ENCODE assay signal across 8 mouse cellular contexts in genomic region chr10:80399973-80400703, GRCm38 (mm10). TPM values are rescaled to one million over a fixed set of nuclear protein-coding genes. Genes with fewer than 3 reads are reported as not detected.
DNase-seq lines count a peak whose midpoint lies in the region; ATAC-seq and TF ChIP-seq lines count a peak whose summit lies in the region.

No protein-coding gene starts in this region.

- no peaks in the 10 kb centered on the region; the same call in 1 of the 2 replicates for H3K36me3 ChIP-seq in kidney, adult 2 months (ENCODE audit: control insufficient read depth, insufficient read depth, low read length)
- H3K36me3 ChIP-seq in hindbrain, embryonic 13.5 days: peaks cover 45% of the 10 kb centered on the region
- H3K36me3 ChIP-seq in midbrain, embryonic 15.5 days (replicated peaks): peaks cover 26% of the 10 kb centered on the region

- peak overlapping the region; percentile 68 for H3K9ac ChIP-seq in hindbrain, embryonic 13.5 days
- peak overlapping the region; percentile 53 for H3K9ac ChIP-seq in midbrain, embryonic 15.5 days

- H3K27me3 ChIP-seq in kidney, adult 2 months (replicated peaks; ENCODE audit: control insufficient read depth, insufficient read depth, low read length): no peaks in the 10 kb centered on the region
- H3K27me3 ChIP-seq in hindbrain, embryonic 13.5 days: no peaks in the 10 kb centered on the region
- no peaks in the 10 kb centered on the region for H3K27me3 ChIP-seq in midbrain, embryonic 15.5 days (replicated peaks)

- no peak for ATAC-seq in hindbrain, embryonic 13.5 days (ENCODE audit: low FRiP score)
- ATAC-seq in midbrain, embryonic 15.5 days (replicated peaks): no peak

- peak overlapping the region; percentile 63 for H3K4me3 ChIP-seq in kidney, adult 2 months (ENCODE audit: insufficient read depth, low read depth, low read length)
- H3K4me3 ChIP-seq in bone marrow, adult 2 months (replicated peaks; ENCODE audit: control insufficient read depth, low read depth, low read length): peak overlapping the region; percentile 76
- peak overlapping the region; percentile 69 for H3K4me3 ChIP-seq in hindbrain, embryonic 13.5 days
- peak overlapping the region; percentile 69 for H3K4me3 ChIP-seq in midbrain, embryonic 15.5 days

- no peak for TF ChIP-seq POLR2A in kidney, adult 2 months (IDR thresholded peaks at IDR 0.05; ENCODE audit: low read depth, low read length)
- TF ChIP-seq POLR2A in bone marrow, adult 2 months (IDR thresholded peaks at IDR 0.05; ENCODE audit: borderline replicate concordance, control insufficient read depth, low read depth, low read length): no peak

- no peaks in the 10 kb centered on the region for H3K9me3 ChIP-seq in hindbrain, embryonic 13.5 days
- H3K9me3 ChIP-seq in midbrain, embryonic 15.5 days: no peaks in the 10 kb centered on the region

- no peak for TF ChIP-seq CTCF in kidney, adult 2 months (conservative IDR thresholded peaks at IDR 0.05; ENCODE audit: insufficient read depth, insufficient read length, low read depth, low read length)
- no peak for TF ChIP-seq CTCF in bone marrow, adult 2 months (IDR thresholded peaks at IDR 0.05; ENCODE audit: control insufficient read depth, insufficient read depth, low read length)

- no peak for DNase-seq in kidney, adult 2 months
- DNase-seq in kidney, adult 18-20 months: no peak
- DNase-seq in thymus, postnatal 25 days: no peak
- no peak for DNase-seq in testis, postnatal 10 days (ENCODE audit: low spot score)
- no peak for DNase-seq in urinary bladder, postnatal 14 days (ENCODE audit: low spot score)

- peak overlapping the region; percentile 59 for H3K4me2 ChIP-seq in hindbrain, embryonic 13.5 days
- peak overlapping the region; percentile 83 for H3K4me2 ChIP-seq in midbrain, embryonic 15.5 days

- peak overlapping the region; percentile 55 for H3K27ac ChIP-seq in kidney, adult 2 months (ENCODE audit: insufficient read depth, low read depth, low read length)
- peak overlapping the region; percentile 92 for H3K27ac ChIP-seq in bone marrow, adult 2 months (ENCODE audit: control insufficient read depth, insufficient read depth, low read depth, low read length, poor library complexity)
- peak overlapping the region; percentile 100 for H3K27ac ChIP-seq in hindbrain, embryonic 13.5 days
- peak overlapping the region; percentile 99 for H3K27ac ChIP-seq in midbrain, embryonic 15.5 days

- WGBS in kidney, adult 2 months: 10% methylated on average over 17 of the region's 17 CpGs
- 7% methylated on average over 17 of the region's 17 CpGs for WGBS in bone marrow, adult 2 months
- WGBS in hindbrain, embryonic 13.5 days: 11% methylated on average over 17 of the region's 17 CpGs
- WGBS in midbrain, embryonic 15.5 days: 14% methylated on average over 17 of the region's 17 CpGs

- peaks cover 19% of the 10 kb centered on the region for H3K4me1 ChIP-seq in kidney, adult 2 months (ENCODE audit: control insufficient read depth, insufficient read depth, low read length)
- H3K4me1 ChIP-seq in bone marrow, adult 2 months (ENCODE audit: control insufficient read depth, insufficient read depth, low read length): peaks cover 7% of the 10 kb centered on the region
- peaks cover 43% of the 10 kb centered on the region for H3K4me1 ChIP-seq in hindbrain, embryonic 13.5 days (replicated peaks)
- H3K4me1 ChIP-seq in midbrain, embryonic 15.5 days: peaks cover 40% of the 10 kb centered on the region

RNA-seq across cellular contexts. Expression of gene Mbd3, which starts 0.8 kb away (rescaled TPM):
- 143 and 151 TPM in 2 replicates for polyA plus RNA-seq in kidney, adult 2 months (2012; rRNA removed)
- polyA plus RNA-seq in bone marrow, adult 2 months (2011; ENCODE audit: insufficient read depth, insufficient read length, low replicate concordance, missing spikeins): 53.0 and 82.0 TPM in 2 replicates
- polyA plus RNA-seq in hindbrain, embryonic 13.5 days (2015; fragmentation: Nextera tagmentation; extraction: Ambion mirVana): 230 TPM in 2 replicates
- polyA plus RNA-seq in midbrain, embryonic 15.5 days (2015; fragmentation: Nextera tagmentation; extraction: Ambion mirVana): 227 and 250 TPM in 2 replicates

RNA-seq across cellular contexts. Expression of gene Uqcr11, which starts 6.5 kb away (rescaled TPM):
- polyA plus RNA-seq in kidney, adult 2 months (2012; rRNA removed): 3,960 and 3,968 TPM in 2 replicates
- 190 and 222 TPM in 2 replicates for polyA plus RNA-seq in bone marrow, adult 2 months (2011; ENCODE audit: insufficient read depth, insufficient read length, low replicate concordance, missing spikeins)
- 575 and 577 TPM in 2 replicates for polyA plus RNA-seq in hindbrain, embryonic 13.5 days (2015; fragmentation: Nextera tagmentation; extraction: Ambion mirVana)
- 581 and 629 TPM in 2 replicates for polyA plus RNA-seq in midbrain, embryonic 15.5 days (2015; fragmentation: Nextera tagmentation; extraction: Ambion mirVana)

RNA-seq across cellular contexts. Expression of gene Mex3d, which starts 12.7 kb away (rescaled TPM):
- polyA plus RNA-seq in kidney, adult 2 months (2012; rRNA removed): 7.9 and 11.9 TPM in 2 replicates
- polyA plus RNA-seq in bone marrow, adult 2 months (2011; ENCODE audit: insufficient read depth, insufficient read length, low replicate concordance, missing spikeins): 1.4 and 1.7 TPM in 2 replicates
- 14.8 and 16.5 TPM in 2 replicates for polyA plus RNA-seq in hindbrain, embryonic 13.5 days (2015; fragmentation: Nextera tagmentation; extraction: Ambion mirVana)
- 18.3 and 18.8 TPM in 2 replicates for polyA plus RNA-seq in midbrain, embryonic 15.5 days (2015; fragmentation: Nextera tagmentation; extraction: Ambion mirVana)

RNA-seq across cellular contexts. Expression of gene Tcf3, which starts 33.3 kb away (rescaled TPM):
- polyA plus RNA-seq in kidney, adult 2 months (2012; rRNA removed): 33.3 and 38.6 TPM in 2 replicates
- polyA plus RNA-seq in bone marrow, adult 2 months (2011; ENCODE audit: insufficient read depth, insufficient read length, low replicate concordance, missing spikeins): 70.7 and 138 TPM in 2 replicates
- polyA plus RNA-seq in hindbrain, embryonic 13.5 days (2015; fragmentation: Nextera tagmentation; extraction: Ambion mirVana): 60.9 and 62.5 TPM in 2 replicates
- 44.9 and 55.8 TPM in 2 replicates for polyA plus RNA-seq in midbrain, embryonic 15.5 days (2015; fragmentation: Nextera tagmentation; extraction: Ambion mirVana)

RNA-seq across cellular contexts. Expression of gene Plk5, which starts 43.9 kb away (rescaled TPM):
- 1.8 and 2.0 TPM in 2 replicates for polyA plus RNA-seq in kidney, adult 2 months (2012; rRNA removed)
- 2.2 TPM in 1 of 2 replicates, not detected in the other for polyA plus RNA-seq in bone marrow, adult 2 months (2011; ENCODE audit: insufficient read depth, insufficient read length, low replicate concordance, missing spikeins)
- 1.2 and 1.7 TPM in 2 replicates for polyA plus RNA-seq in hindbrain, embryonic 13.5 days (2015; fragmentation: Nextera tagmentation; extraction: Ambion mirVana)
- 6.2 TPM in 2 replicates for polyA plus RNA-seq in midbrain, embryonic 15.5 days (2015; fragmentation: Nextera tagmentation; extraction: Ambion mirVana)
